Mouse (Mus musculus): ENCODE results near the gene Ppl. TPM values are rescaled to one million over a fixed set of nuclear protein-coding genes. Genes with fewer than 3 reads are reported as not detected.

The Ppl gene
- polyA plus RNA-seq, 1 experiment from 2014 or later = 0.18 TPM

- Histone ChIP-seq H3K9ac (no peak overlapping the region), H3K27me3 (peaks cover 11% of the 10 kb centered on the region; the same call in 1 of the 2 replicates), H3K4me1 (replicated peaks) (no peaks in the 10 kb centered on the region), H3K4me3 (no peak overlapping the region), H3K36me3 (no peaks in the 10 kb centered on the region), H3K4me2 (no peak overlapping the region), H3K9me3 (no peaks in the 10 kb centered on the region), H3K27ac (replicated peaks) (no peak overlapping the region)
- WGBS = 87% methylated on average over 4 of the region's 4 CpGs
- ATAC-seq (ENCODE audit: low read depth) = no peak
Observed at GRCm38 (mm10) chr16:5119385-5119784, 12.8 kb downstream of the Ppl start.

- Histone ChIP-seq H3K4me1 (replicated peaks) (peaks cover 8% of the 10 kb centered on the region; the same call in 1 of the 2 replicates), H3K4me2 (no peak overlapping the region), H3K27ac (replicated peaks) (no peak overlapping the region), H3K27me3 (no peaks in the 10 kb centered on the region), H3K4me3 (no peak overlapping the region), H3K9me3 (no peaks in the 10 kb centered on the region), H3K36me3 (no peaks in the 10 kb centered on the region), H3K9ac (no peak overlapping the region)
- no peak for ATAC-seq (ENCODE audit: low read depth)
- WGBS = 77% methylated on average over 2 of the region's 2 CpGs
Observed at GRCm38 (mm10) chr16:5113582-5113981, 18.6 kb downstream of the Ppl start.

- 70% methylated on average over 4 of the region's 4 CpGs for WGBS
- no peaks in the 10 kb centered on the region for H3K36me3 ChIP-seq
- no peak overlapping the region for H3K27ac ChIP-seq (replicated peaks)
- H3K27me3 ChIP-seq = no peaks in the 10 kb centered on the region
- H3K4me2 ChIP-seq = no peak overlapping the region
- H3K4me3 ChIP-seq = no peak overlapping the region
- no peak overlapping the region for H3K9ac ChIP-seq
- H3K4me1 ChIP-seq (replicated peaks) = peaks cover 8% of the 10 kb centered on the region; the same call in 1 of the 2 replicates
- H3K9me3 ChIP-seq = no peaks in the 10 kb centered on the region
- no peak for ATAC-seq (ENCODE audit: low read depth)
Observed at GRCm38 (mm10) chr16:5113002-5113550, 19.1 kb downstream of the Ppl start.

- Histone ChIP-seq H3K4me3 (no peak overlapping the region), H3K9me3 (no peaks in the 10 kb centered on the region), H3K4me2 (no peak overlapping the region), H3K27me3 (no peaks in the 10 kb centered on the region), H3K4me1 (replicated peaks) (peaks cover 8% of the 10 kb centered on the region; the same call in 1 of the 2 replicates), H3K27ac (replicated peaks) (no peak overlapping the region), H3K9ac (no peak overlapping the region), H3K36me3 (no peaks in the 10 kb centered on the region)
- ATAC-seq (ENCODE audit: low read depth) = no peak
- 92% methylated on average over 3 of the region's 3 CpGs for WGBS
Observed at GRCm38 (mm10) chr16:5111021-5111420, 21.2 kb downstream of the Ppl start.

GRCm38 (mm10) chr16:5109877-5110276 is 22.3 kb downstream of the Ppl start:
- WGBS = 79% methylated on average over 7 of the region's 7 CpGs
- Histone ChIP-seq H3K4me1 (replicated peaks) (peaks cover 8% of the 10 kb centered on the region; the same call in 1 of the 2 replicates), H3K4me3 (no peak overlapping the region), H3K27ac (replicated peaks) (no peak overlapping the region), H3K4me2 (no peak overlapping the region), H3K36me3 (no peaks in the 10 kb centered on the region), H3K9ac (no peak overlapping the region), H3K27me3 (no peaks in the 10 kb centered on the region), H3K9me3 (no peaks in the 10 kb centered on the region)
- ATAC-seq (ENCODE audit: low read depth) = no peak

- H3K27me3 ChIP-seq = no peaks in the 10 kb centered on the region
- WGBS = 82% methylated on average over 6 of the region's 6 CpGs
- no peak overlapping the region for H3K9ac ChIP-seq
- H3K4me3 ChIP-seq = no peak overlapping the region
- H3K36me3 ChIP-seq = no peaks in the 10 kb centered on the region
- H3K4me2 ChIP-seq = no peak overlapping the region
- no peak overlapping the region for H3K27ac ChIP-seq (replicated peaks)
- ATAC-seq (ENCODE audit: low read depth) = no peak
- no peaks in the 10 kb centered on the region for H3K4me1 ChIP-seq (replicated peaks)
- no peaks in the 10 kb centered on the region for H3K9me3 ChIP-seq
Observed at GRCm38 (mm10) chr16:5101000-5101399, 31.2 kb downstream of the Ppl start.

GRCm38 (mm10) chr16:5096504-5096903 is 35.7 kb downstream of the Ppl start:
- 83% methylated on average over 8 of the region's 8 CpGs for WGBS
- no peaks in the 10 kb centered on the region for H3K36me3 ChIP-seq
- H3K9ac ChIP-seq = no peak overlapping the region
- no peaks in the 10 kb centered on the region for H3K4me1 ChIP-seq (replicated peaks)
- H3K9me3 ChIP-seq = no peaks in the 10 kb centered on the region
- no peaks in the 10 kb centered on the region for H3K27me3 ChIP-seq
- no peak overlapping the region for H3K27ac ChIP-seq (replicated peaks)
- no peak overlapping the region for H3K4me2 ChIP-seq
- ATAC-seq (ENCODE audit: low read depth) = no peak
- no peak overlapping the region for H3K4me3 ChIP-seq

- Histone ChIP-seq H3K27ac (replicated peaks) (no peak overlapping the region), H3K9ac (no peak overlapping the region), H3K4me1 (replicated peaks) (no peaks in the 10 kb centered on the region), H3K27me3 (no peaks in the 10 kb centered on the region), H3K4me2 (no peak overlapping the region), H3K36me3 (peaks cover 7% of the 10 kb centered on the region), H3K4me3 (no peak overlapping the region), H3K9me3 (no peaks in the 10 kb centered on the region)
- WGBS = 83% methylated on average over 5 of the region's 5 CpGs
- ATAC-seq (ENCODE audit: low read depth) = no peak
Observed at GRCm38 (mm10) chr16:5093285-5093684, 38.9 kb downstream of the Ppl start.

GRCm38 (mm10) chr16:5089021-5089420 is 43.2 kb downstream of the Ppl start:
- WGBS = 76% methylated on average over 10 of the region's 10 CpGs
- peaks cover 50% of the 10 kb centered on the region for H3K36me3 ChIP-seq
- ATAC-seq (ENCODE audit: low read depth) = no peak
- no peak overlapping the region for H3K4me2 ChIP-seq
- no peaks in the 10 kb centered on the region for H3K4me1 ChIP-seq (replicated peaks)
- H3K9ac ChIP-seq = no peak overlapping the region
- H3K9me3 ChIP-seq = no peaks in the 10 kb centered on the region
- no peak overlapping the region for H3K4me3 ChIP-seq
- no peaks in the 10 kb centered on the region for H3K27me3 ChIP-seq
- no peak overlapping the region for H3K27ac ChIP-seq (replicated peaks)

GRCm38 (mm10) chr16:5086179-5086578 is 46.0 kb downstream of the Ppl start:
- 97% methylated on average over 2 of the region's 2 CpGs for WGBS
- no peak for ATAC-seq (ENCODE audit: low read depth)

GRCm38 (mm10) chr16:5085196-5085595 is 47.0 kb downstream of the Ppl start:
- Histone ChIP-seq H3K4me2 (no peak overlapping the region), H3K9ac (no peak overlapping the region), H3K27ac (replicated peaks) (no peak overlapping the region), H3K9me3 (no peaks in the 10 kb centered on the region), H3K36me3 (peaks cover 81% of the 10 kb centered on the region), H3K4me1 (replicated peaks) (no peaks in the 10 kb centered on the region), H3K4me3 (no peak overlapping the region), H3K27me3 (no peaks in the 10 kb centered on the region)
- whole genome bisulfite sequencing = 89% methylated on average over 4 of the region's 4 CpGs
- no peak for ATAC-seq (ENCODE audit: low read depth)

More at GRCm38 (mm10) chr16:5086179-5086578, 46.0 kb downstream of the Ppl start:
- H3K4me1 ChIP-seq (replicated peaks) = no peaks in the 10 kb centered on the region
- no peaks in the 10 kb centered on the region for H3K9me3 ChIP-seq
- H3K36me3 ChIP-seq = peaks cover 76% of the 10 kb centered on the region
- no peak overlapping the region for H3K27ac ChIP-seq (replicated peaks)
- H3K4me2 ChIP-seq = no peak overlapping the region
- H3K4me3 ChIP-seq = no peak overlapping the region
- no peak overlapping the region for H3K9ac ChIP-seq
- H3K27me3 ChIP-seq = no peaks in the 10 kb centered on the region

GRCm38 (mm10) chr16:5074341-5074740 is 57.9 kb downstream of the Ppl start:
- Histone ChIP-seq H3K27ac (replicated peaks) (no peak overlapping the region), H3K4me2 (no peak overlapping the region), H3K4me1 (replicated peaks) (no peaks in the 10 kb centered on the region), H3K4me3 (no peak overlapping the region), H3K27me3 (no peaks in the 10 kb centered on the region), H3K9me3 (no peaks in the 10 kb centered on the region), H3K36me3 (peaks cover 95% of the 10 kb centered on the region), H3K9ac (no peak overlapping the region)
- WGBS = 99% methylated on average over 5 of the region's 5 CpGs
- no peak for ATAC-seq (ENCODE audit: low read depth)

GRCm38 (mm10) chr16:5071974-5072373 is 60.2 kb downstream of the Ppl start:
- Histone ChIP-seq H3K4me1 (replicated peaks) (no peaks in the 10 kb centered on the region), H3K27ac (replicated peaks) (no peak overlapping the region), H3K4me3 (no peak overlapping the region), H3K4me2 (no peak overlapping the region), H3K27me3 (no peaks in the 10 kb centered on the region), H3K36me3 (peaks cover 93% of the 10 kb centered on the region), H3K9me3 (no peaks in the 10 kb centered on the region), H3K9ac (no peak overlapping the region)
- no peak for ATAC-seq (ENCODE audit: low read depth)
- WGBS = 95% methylated on average over 7 of the region's 7 CpGs

Measured in neural tube, embryonic 13.5 days (tissue).